Mouse (Mus musculus): ENCODE results near the gene Fgd1. TPM values are rescaled to one million over a fixed set of nuclear protein-coding genes. Genes with fewer than 3 reads are reported as not detected.

Fgd1 gene
- polyA plus RNA-seq, 1 experiment from 2014 or later: 11.5 TPM

- 17% methylated on average over 39 of the region's 62 CpGs for WGBS
- ATAC-seq (ENCODE audit: insufficient read depth, low FRiP score, low TSS enrichment): peak; percentile 89
- Histone ChIP-seq H3K4me3 (ENCODE audit: low read depth, low read length) (peak overlapping the region; percentile 70), H3K4me1 (ENCODE audit: control insufficient read depth, insufficient read depth, low read length) (peaks cover 3% of the 10 kb centered on the region; the same call in 1 of the 2 replicates), H3K4me2 (ENCODE audit: low read depth) (peak overlapping the region; percentile 67), H3K9ac (ENCODE audit: low read length) (peak overlapping the region; percentile 84), H3K36me3 (ENCODE audit: control insufficient read depth, insufficient read depth, low read length) (no peaks in the 10 kb centered on the region), H3K27ac (ENCODE audit: low read depth, low read length) (peak overlapping the region; percentile 80), H3K27me3 (ENCODE audit: control insufficient read depth, insufficient read depth, low read length) (no peaks in the 10 kb centered on the region), H3K9me3 (ENCODE audit: control insufficient read depth, low read length) (no peaks in the 10 kb centered on the region)
- peak; percentile 88 for DNase-seq (ENCODE audit: low spot score)
Observed at GRCm38 (mm10) chrX:151046777-151047430, 954 bp downstream of the Fgd1 start.

- Histone ChIP-seq H3K36me3 (ENCODE audit: control insufficient read depth, insufficient read depth, low read length) (no peaks in the 10 kb centered on the region), H3K4me1 (ENCODE audit: control insufficient read depth, insufficient read depth, low read length) (peaks cover 3% of the 10 kb centered on the region; the same call in 1 of the 2 replicates), H3K9ac (ENCODE audit: low read length) (peak overlapping the region; percentile 84), H3K27me3 (ENCODE audit: control insufficient read depth, insufficient read depth, low read length) (no peaks in the 10 kb centered on the region), H3K4me3 (ENCODE audit: low read depth, low read length) (peak overlapping the region; percentile 70), H3K27ac (ENCODE audit: low read depth, low read length) (peak overlapping the region; percentile 80), H3K4me2 (ENCODE audit: low read depth) (peak overlapping the region; percentile 67), H3K9me3 (ENCODE audit: control insufficient read depth, low read length) (no peaks in the 10 kb centered on the region)
- peak; percentile 56 for ATAC-seq (ENCODE audit: insufficient read depth, low FRiP score, low TSS enrichment)
- peak; percentile 13 for DNase-seq (ENCODE audit: low spot score)
- 23% methylated on average over 40 of the region's 56 CpGs for WGBS
Observed at GRCm38 (mm10) chrX:151047431-151048058, 1.6 kb downstream of the Fgd1 start.

- Histone ChIP-seq H3K36me3 (ENCODE audit: control insufficient read depth, insufficient read depth, low read length) (no peaks in the 10 kb centered on the region), H3K4me3 (ENCODE audit: low read depth, low read length) (no peak overlapping the region), H3K9me3 (ENCODE audit: control insufficient read depth, low read length) (no peaks in the 10 kb centered on the region), H3K27ac (ENCODE audit: low read depth, low read length) (no peak overlapping the region), H3K4me2 (ENCODE audit: low read depth) (no peak overlapping the region), H3K4me1 (ENCODE audit: control insufficient read depth, insufficient read depth, low read length) (peaks cover 3% of the 10 kb centered on the region; the same call in 1 of the 2 replicates), H3K27me3 (ENCODE audit: control insufficient read depth, insufficient read depth, low read length) (no peaks in the 10 kb centered on the region), H3K9ac (ENCODE audit: low read length) (no peak overlapping the region)
- 40% methylated on average over 8 of the region's 8 CpGs for WGBS
- no peak for DNase-seq (ENCODE audit: low spot score)
- ATAC-seq (ENCODE audit: insufficient read depth, low FRiP score, low TSS enrichment): no peak
Observed at GRCm38 (mm10) chrX:151049661-151050215, 3.8 kb downstream of the Fgd1 start.

GRCm38 (mm10) chrX:151050337-151050736 lies 4.4 kb downstream of the Fgd1 start:
- no peak for ATAC-seq (ENCODE audit: insufficient read depth, low FRiP score, low TSS enrichment)
- H3K4me1 ChIP-seq (ENCODE audit: control insufficient read depth, insufficient read depth, low read length): peaks cover 3% of the 10 kb centered on the region; the same call in 1 of the 2 replicates
- no peak overlapping the region for H3K9ac ChIP-seq (ENCODE audit: low read length)
- H3K36me3 ChIP-seq (ENCODE audit: control insufficient read depth, insufficient read depth, low read length): no peaks in the 10 kb centered on the region
- H3K27me3 ChIP-seq (ENCODE audit: control insufficient read depth, insufficient read depth, low read length): no peaks in the 10 kb centered on the region
- no peak overlapping the region for H3K4me3 ChIP-seq (ENCODE audit: low read depth, low read length)
- no peaks in the 10 kb centered on the region for H3K9me3 ChIP-seq (ENCODE audit: control insufficient read depth, low read length)
- no peak overlapping the region for H3K27ac ChIP-seq (ENCODE audit: low read depth, low read length)
- no peak for DNase-seq (ENCODE audit: low spot score)
- WGBS: 79% methylated on average over 7 of the region's 7 CpGs
- no peak overlapping the region for H3K4me2 ChIP-seq (ENCODE audit: low read depth)

- DNase-seq (ENCODE audit: low spot score): no peak
- 57% methylated on average over 5 of the region's 6 CpGs for WGBS
Observed at GRCm38 (mm10) chrX:151054489-151054888, 8.5 kb downstream of the Fgd1 start.

GRCm38 (mm10) chrX:151055559-151055958 lies 9.6 kb downstream of the Fgd1 start:
- Histone ChIP-seq H3K9me3 (ENCODE audit: control insufficient read depth, low read length) (no peaks in the 10 kb centered on the region), H3K4me1 (ENCODE audit: control insufficient read depth, insufficient read depth, low read length) (no peaks in the 10 kb centered on the region)
- DNase-seq (ENCODE audit: low spot score): no peak

More at GRCm38 (mm10) chrX:151054489-151054888, 8.5 kb downstream of the Fgd1 start:
- Histone ChIP-seq H3K4me2 (ENCODE audit: low read depth) (no peak overlapping the region), H3K4me1 (ENCODE audit: control insufficient read depth, insufficient read depth, low read length) (no peaks in the 10 kb centered on the region; the same call in 1 of the 2 replicates), H3K9me3 (ENCODE audit: control insufficient read depth, low read length) (no peaks in the 10 kb centered on the region), H3K27ac (ENCODE audit: low read depth, low read length) (no peak overlapping the region), H3K36me3 (ENCODE audit: control insufficient read depth, insufficient read depth, low read length) (no peaks in the 10 kb centered on the region), H3K4me3 (ENCODE audit: low read depth, low read length) (no peak overlapping the region), H3K27me3 (ENCODE audit: control insufficient read depth, insufficient read depth, low read length) (no peaks in the 10 kb centered on the region), H3K9ac (ENCODE audit: low read length) (no peak overlapping the region)
- ATAC-seq (ENCODE audit: insufficient read depth, low FRiP score, low TSS enrichment): no peak

GRCm38 (mm10) chrX:151059346-151059745 lies 13.4 kb downstream of the Fgd1 start:
- H3K36me3 ChIP-seq (ENCODE audit: control insufficient read depth, insufficient read depth, low read length): no peaks in the 10 kb centered on the region
- WGBS: 90% methylated on average over 1 of the region's 1 CpGs
- ATAC-seq (ENCODE audit: insufficient read depth, low FRiP score, low TSS enrichment) (no peak), DNase-seq (ENCODE audit: low spot score) (no peak)
- no peak overlapping the region for H3K27ac ChIP-seq (ENCODE audit: low read depth, low read length)
- no peaks in the 10 kb centered on the region for H3K4me1 ChIP-seq (ENCODE audit: control insufficient read depth, insufficient read depth, low read length)
- no peaks in the 10 kb centered on the region for H3K9me3 ChIP-seq (ENCODE audit: control insufficient read depth, low read length)
- H3K4me2 ChIP-seq (ENCODE audit: low read depth): no peak overlapping the region
- no peak overlapping the region for H3K9ac ChIP-seq (ENCODE audit: low read length)
- no peaks in the 10 kb centered on the region for H3K27me3 ChIP-seq (ENCODE audit: control insufficient read depth, insufficient read depth, low read length)
- H3K4me3 ChIP-seq (ENCODE audit: low read depth, low read length): no peak overlapping the region

More at GRCm38 (mm10) chrX:151055559-151055958, 9.6 kb downstream of the Fgd1 start:
- Histone ChIP-seq H3K27ac (ENCODE audit: low read depth, low read length) (no peak overlapping the region), H3K4me2 (ENCODE audit: low read depth) (no peak overlapping the region), H3K27me3 (ENCODE audit: control insufficient read depth, insufficient read depth, low read length) (no peaks in the 10 kb centered on the region), H3K36me3 (ENCODE audit: control insufficient read depth, insufficient read depth, low read length) (no peaks in the 10 kb centered on the region), H3K4me3 (ENCODE audit: low read depth, low read length) (no peak overlapping the region), H3K9ac (ENCODE audit: low read length) (no peak overlapping the region)
- no peak for ATAC-seq (ENCODE audit: insufficient read depth, low FRiP score, low TSS enrichment)
- 25% methylated on average over 1 of the region's 1 CpGs for WGBS

- no peak overlapping the region for H3K4me3 ChIP-seq (ENCODE audit: low read depth, low read length)
- H3K9me3 ChIP-seq (ENCODE audit: control insufficient read depth, low read length): no peaks in the 10 kb centered on the region
- no peaks in the 10 kb centered on the region for H3K4me1 ChIP-seq (ENCODE audit: control insufficient read depth, insufficient read depth, low read length)
- H3K27me3 ChIP-seq (ENCODE audit: control insufficient read depth, insufficient read depth, low read length): no peaks in the 10 kb centered on the region
- H3K4me2 ChIP-seq (ENCODE audit: low read depth): no peak overlapping the region
- no peak overlapping the region for H3K9ac ChIP-seq (ENCODE audit: low read length)
- H3K27ac ChIP-seq (ENCODE audit: low read depth, low read length): no peak overlapping the region
- ATAC-seq (ENCODE audit: insufficient read depth, low FRiP score, low TSS enrichment) (no peak), DNase-seq (ENCODE audit: low spot score) (no peak)
- 61% methylated on average over 3 of the region's 3 CpGs for WGBS
- no peaks in the 10 kb centered on the region for H3K36me3 ChIP-seq (ENCODE audit: control insufficient read depth, insufficient read depth, low read length)
Observed at GRCm38 (mm10) chrX:151061615-151062299, 15.8 kb downstream of the Fgd1 start.
